Mouse (Mus musculus) thymus, postnatal 4 days (tissue): Measurements from ENCODE around the gene Mmab.

ENCODE experiments used
- DNase-seq: peaks from one replicate; pipeline ENCODE4 v3.0.0; 2021

Gene Mmab

DNA sequence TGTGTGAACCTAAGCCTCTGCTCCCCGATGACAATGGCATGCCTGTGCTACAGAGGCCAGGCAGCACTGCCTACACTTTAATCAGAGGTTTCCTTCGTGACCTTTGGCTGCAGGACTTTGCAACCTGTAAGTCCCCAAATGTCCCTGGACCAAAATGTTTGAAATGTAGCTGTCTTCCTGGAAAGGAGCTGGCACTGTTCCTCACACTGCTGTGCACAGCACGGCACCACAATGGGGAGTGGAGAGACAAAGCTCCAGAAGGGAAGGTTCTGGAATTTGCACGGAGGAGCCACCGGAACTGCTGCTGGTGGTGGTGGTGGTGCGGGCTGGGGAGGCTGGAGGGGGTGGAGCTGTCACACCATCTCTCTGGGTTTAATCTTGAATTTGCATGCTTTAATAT is 17.1 kb downstream of the Mmab start:
- no peak for DNase-seq

DNA sequence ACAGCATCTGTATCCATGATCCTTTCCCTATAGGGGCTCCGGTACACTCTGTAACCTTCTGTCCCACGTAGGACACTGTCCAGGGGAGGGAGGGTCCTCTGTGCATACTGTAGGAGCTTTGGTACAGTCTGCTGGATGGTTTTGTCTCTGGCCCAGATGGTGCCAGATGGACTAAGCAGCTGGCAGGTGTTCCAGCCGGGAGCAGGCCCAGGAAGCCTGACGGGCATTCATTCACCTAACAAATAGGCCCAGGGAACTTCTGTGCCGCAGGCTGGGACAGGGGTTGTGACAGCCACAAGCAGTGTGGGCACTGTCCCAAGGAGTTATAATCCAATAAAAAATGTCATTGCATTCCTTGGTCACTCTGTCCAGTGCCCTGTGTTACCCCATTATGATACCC is 19.9 kb downstream of the Mmab start:
- no peak for DNase-seq

DNA sequence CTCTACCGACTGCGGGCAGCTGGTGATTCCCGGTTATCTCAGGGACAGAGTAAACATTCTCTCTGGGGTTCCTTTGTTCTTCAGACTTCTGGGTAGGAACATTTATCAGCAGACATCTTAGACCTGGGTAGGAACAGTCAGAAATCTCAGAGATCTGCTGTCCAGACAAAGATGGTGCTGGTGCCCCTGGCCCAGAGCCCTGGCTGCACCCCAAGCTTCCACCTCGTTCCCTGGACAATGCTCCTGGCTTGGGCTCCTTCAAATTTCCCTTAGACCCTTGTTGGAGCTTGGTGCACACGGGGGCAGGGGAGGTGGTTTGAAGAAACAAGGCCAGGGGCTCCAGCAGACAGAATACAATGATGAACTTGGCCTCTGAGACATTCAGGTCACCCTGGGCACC is 21.3 kb downstream of the Mmab start:
- no peak for DNase-seq

DNA sequence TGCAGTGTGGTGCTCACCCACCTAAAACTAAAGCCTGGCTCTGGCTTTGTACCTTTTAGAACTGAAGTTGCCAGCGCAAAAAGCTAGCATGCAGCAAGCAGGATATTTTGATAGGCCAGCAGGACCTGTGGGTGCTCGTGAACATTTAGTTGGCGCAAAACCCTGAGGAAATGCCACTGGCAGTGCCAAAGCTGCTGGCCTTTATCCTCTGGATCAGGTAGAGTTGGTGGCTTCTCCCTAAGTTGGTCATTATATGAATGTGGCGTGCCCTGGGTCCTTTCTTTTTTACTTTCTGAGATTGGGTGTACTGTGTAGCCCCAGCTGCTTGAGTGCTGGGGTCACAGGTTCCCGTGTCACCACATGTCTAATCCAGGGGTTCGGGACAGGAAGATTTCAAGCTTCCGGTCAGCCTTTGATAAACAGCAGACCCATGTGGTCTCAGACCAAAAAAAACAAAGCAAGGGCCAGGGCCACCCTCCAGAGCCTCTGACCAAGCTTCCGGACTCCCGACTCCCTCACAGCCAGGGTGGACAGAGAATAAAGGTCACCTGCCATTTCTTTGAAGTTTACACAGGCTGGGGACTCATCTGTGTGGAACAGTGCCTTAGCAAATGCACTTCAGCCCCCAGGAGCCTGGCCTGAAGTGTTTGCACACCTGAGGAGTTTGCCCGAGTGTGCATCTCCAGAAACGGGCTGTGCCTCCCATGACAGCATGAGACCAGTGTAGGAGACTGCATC is 22.1 kb downstream of the Mmab start:
- no peak for DNase-seq

DNA sequence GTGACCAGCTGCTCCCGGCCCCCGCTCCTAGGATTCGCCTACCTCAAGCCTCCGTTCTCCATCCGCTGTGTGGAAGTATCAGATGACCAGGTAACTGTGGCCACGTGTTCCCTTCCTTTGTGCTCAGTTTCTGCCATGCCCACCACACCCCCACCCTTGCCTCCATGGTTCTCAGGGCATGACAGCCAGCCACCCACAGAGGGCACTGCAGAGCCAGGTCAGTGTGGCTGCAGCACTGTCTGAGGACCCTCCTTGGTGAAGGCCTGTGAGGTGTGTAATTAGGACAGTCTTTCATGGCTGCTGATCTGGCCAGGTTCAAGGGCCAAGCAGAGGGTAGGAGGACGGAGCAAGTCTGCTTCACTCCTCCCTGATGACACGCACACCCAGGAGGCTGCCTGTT is 25.3 kb downstream of the Mmab start:
- DNase-seq = peak; percentile 50

DNA sequence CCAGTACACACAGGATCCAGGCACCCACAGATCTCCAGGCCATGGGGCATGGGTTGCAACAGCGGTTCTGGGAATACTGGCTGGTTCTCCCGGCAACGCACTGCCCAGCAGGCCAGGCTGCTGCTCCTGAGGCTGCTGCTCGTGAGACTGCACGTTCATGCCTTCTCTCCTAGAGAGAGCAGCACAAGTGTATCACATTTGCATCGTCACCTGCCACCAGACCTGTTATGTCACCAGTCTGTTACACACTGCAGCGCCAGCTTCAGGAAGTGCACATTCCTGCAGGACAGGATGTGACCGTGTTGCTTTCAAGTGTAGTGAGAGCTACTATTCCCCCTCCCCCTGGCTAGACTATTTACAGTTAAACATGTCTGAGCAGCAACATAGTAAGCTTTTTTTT is 27.0 kb downstream of the Mmab start:
- DNase-seq = no peak

DNA sequence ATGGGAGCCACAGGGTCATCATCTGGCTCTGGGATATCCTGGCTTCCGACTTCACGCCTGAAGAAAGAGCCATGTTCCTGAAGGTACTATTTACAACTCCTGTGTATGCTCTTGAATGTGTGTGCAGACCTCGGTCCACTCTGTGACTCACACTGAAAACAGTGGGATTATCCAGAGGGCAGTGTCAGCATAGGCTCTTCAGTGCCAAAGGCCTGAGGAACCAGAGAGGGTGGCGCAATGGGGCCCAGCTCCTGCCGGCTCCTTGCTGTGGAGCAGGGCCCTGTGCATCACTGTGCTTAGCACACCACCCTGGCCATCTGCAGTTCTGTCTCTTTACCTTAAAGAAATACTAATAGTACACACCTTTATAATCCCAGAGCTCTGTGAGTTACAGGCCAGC is 28.3 kb downstream of the Mmab start:
- no peak for DNase-seq

DNA sequence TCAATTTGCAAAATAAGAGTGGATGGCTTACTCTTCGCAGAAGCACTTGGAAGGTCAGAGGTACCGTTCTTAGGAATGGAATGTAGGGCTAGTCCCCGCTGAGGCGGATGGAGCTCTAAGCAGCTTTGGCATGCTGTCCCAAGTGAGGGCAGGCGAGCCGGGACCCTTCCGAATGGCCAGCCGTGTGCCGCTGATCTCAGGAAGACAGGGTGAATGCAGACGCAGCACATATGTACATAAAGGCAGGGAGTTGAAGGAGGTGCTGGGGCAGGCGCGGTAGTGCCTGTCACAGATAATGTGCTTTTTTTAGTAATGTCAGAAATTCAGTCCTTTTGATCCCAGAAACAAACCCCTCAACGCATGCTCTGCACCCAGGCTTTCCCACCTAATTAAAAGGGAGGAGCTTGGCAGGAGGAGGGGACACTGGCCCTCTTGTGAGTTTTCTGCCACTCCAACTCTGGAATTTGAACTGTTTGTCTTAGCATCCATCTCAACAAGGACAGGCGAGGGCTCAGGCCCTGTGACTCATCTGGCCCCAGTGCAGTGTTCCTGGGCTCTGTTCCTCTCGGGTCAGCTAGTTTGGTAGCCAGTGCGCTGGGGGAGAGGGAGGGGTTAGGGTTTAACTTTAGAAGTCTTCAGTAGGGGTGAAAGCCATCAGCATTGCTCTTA is 30.7 kb downstream of the Mmab start:
- DNase-seq = no peak

DNA sequence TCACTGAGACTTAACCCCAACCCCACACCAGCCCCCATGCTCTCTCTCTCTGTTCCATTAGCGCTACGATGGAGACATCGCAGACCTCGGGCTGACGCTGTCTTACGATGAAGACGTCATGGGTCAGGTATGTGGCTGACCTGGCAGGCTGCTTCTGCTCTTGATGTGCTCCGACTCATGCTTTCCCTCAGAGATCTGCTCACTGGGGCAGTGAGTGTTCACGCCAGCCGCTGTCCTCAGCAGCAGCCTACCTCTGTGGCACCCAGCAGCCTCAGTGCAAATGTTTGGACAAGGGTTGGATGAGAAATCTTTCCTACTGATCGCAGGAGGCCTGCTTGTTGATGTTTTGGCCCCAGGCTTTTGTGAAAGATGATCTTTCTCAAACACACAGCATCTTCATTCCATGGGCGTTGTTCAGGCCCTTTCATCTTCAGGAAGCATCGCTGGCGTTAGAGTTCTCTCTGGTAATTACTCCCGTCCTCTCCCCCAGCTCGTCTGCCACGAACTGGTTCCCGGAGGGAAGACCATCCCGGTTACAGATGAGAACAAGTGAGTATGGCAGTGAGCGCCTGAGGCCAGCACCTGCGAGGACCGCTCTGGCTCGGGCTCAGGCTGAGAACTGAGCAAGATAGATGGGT is 31.4 kb downstream of the Mmab start:
- no peak for DNase-seq

DNA sequence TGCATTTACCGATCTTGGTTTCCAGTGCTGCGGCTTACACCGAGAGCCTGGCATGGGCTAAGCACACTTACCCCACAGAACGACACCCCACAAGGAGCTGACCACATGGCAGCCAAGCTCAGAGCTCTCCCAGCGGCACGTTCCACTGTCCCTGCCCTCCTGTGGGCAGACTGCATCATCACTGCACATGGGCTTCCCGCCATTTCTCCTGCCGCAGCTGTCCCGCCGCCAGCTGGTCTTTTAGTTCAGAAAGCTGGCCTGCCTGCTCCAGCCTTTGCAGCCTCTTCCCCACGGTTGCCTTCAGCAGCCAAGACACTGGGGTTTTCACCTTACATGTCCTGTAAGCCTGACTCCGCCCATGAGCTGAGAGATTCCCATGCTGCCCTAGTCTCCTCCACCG is 33.4 kb downstream of the Mmab start:
- no peak for DNase-seq

DNA sequence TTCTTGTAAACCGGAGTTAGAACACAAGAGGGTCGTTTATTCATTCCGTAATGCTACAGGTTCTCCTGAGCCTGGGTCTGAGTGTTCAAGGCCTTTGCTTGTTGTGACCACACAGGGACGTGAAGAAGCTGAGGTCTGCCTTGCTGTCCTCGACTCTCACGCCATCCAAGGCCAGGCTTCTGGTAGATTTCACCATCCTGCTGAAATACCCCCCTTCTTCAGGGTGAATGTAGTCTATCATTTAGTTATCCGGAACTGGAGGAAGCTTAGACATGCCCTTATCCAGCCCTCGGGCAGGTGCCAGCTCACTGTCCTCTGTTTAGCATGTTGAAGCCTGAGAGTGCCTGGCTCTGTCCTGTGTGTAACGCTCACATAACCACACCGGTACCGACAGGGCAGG is 35.0 kb downstream of the Mmab start:
- DNase-seq = no peak

DNA sequence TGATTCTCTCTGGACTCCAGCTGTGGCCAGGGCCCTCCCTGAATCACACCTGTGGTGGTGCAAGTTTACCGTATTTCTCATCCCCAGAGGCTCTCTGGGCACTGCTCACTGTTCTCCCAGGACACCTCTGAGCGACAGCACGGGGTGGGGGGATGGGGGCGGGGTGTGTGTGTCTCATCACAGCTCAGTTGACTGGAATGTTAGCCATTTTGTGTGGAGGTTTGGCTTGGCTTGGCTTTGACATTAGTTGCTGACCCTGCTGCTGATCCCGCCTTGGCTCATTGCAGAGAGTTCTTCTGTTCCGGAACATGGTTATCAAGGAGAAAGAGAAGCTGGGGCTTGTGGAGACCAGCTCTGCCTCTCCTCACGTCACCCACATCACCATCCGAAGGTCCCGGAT is 36.0 kb downstream of the Mmab start:
- no peak for DNase-seq

DNA sequence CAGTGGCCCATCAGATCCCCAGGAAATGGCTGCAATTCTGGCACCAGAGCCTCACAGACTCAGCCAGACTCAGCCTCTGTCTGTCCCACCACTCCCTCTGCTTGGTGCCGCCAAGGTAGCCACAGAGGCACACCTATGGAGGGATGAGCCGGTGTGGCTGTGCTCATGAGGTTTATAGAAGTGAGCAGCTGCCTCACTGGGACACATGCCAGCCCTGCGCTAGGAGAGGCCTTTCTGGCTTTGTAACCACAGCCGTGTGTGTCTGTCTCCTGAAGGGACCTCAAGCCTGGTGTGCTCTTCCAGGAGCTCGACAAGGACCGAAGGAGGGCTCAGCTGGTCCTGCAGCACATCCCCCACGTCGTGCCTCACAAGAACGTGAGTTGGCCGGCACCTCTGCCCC is 36.6 kb downstream of the Mmab start:
- DNase-seq = no peak

DNA sequence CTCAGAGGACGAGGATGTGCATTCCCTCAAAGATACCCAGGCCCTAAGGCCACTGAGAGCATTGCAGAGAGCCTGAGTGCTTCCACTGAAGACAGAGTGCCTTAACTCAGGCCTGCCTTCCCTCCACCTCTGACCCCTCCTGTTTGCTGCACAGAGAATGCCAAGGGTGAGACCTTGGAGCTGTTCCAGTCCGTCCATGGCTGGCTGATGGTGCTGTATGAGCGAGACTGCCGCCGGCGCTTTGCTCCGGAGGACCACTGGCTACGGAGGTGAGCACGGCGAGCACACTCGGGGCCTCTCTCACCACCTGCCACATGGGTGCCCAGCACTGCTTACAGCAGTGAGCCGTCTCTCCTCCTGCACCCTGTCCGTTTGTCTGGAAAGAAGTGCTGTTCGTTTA is 37.3 kb downstream of the Mmab start:
- DNase-seq = no peak

DNA sequence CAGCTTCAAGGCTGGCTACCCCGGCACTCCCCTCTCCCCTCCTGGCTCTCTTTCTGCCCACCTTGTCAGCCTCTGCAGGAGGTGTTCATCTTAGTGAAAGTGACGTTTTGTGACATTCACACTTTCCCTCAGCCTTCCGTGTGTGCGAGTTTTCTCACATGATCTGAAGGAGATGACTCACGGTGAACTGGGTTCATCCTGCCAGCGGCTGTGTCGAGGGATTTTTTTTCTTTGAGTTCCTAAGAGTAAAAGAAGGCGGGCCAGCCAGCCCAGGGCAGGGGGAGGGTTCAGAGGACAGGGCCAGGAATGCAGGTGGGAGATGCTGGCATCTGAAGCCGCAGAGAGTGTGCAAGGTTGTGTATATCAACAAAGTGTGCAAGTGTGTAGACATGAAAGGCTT is 50.7 kb downstream of the Mmab start:
- DNase-seq = no peak

DNA sequence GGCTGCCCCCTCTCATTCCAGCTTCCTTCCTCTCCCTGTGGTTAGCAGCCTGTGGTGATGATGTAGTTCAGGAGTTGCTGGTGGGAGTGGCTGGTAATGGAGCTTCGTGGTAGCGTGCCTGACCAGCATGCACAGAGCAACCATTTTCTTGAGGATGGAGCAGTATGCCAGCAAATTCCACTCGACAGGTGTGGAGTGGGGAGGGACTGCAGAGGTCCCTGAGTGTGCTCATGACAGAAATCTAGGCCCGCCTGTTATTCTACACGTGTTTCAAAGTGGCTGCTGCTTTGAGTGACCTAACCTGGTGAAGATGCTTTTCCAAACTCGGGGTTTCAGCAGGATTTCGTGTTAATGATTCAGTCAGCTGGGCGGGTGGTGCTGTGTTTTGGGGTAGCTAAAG is 59.4 kb downstream of the Mmab start:
- no peak for DNase-seq

DNA sequence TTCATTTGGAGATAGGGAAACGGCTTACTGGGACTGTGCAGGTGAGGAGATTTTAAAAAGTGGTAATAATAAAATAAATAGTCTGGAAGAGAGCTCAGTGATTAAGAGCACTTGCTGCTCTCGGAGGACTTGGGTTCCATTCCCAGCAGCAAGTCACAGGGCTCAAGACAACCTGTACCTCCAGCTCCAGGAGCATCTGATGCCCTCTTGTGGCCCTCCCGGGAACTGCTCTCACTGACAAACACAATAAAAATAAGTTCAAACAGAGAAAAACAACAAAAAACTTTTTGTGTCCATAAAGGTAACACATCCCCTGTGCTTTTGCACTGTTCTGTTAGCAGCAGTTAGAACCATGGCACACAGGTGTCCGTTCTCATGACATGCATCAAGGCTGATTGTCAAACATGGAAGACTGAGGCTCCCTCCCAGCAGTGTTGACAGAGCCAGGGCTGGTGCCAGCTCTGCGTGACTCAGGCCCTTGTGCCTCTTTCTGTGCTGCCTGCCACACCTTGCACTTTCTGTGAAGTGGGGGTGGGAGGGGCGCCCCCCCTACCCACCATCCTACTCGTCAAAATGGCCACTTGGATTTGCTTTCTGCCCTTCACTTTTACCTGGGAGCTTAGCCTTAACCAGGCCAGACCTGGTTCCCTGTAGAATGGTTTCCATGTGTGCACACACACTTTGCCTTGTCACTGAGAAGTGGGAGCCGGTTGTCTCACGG is 60.5 kb downstream of the Mmab start:
- DNase-seq = peak; percentile 85
